Mouse (Mus musculus) limb, embryonic 11.5 days (tissue): ENCODE data around the gene Sap30l. TPM values are rescaled to one million over a fixed set of nuclear protein-coding genes. Genes with fewer than 3 reads are reported as not detected.

ENCODE experiments used
- ATAC-seq: fragments of 200-750 bp; cut with Nextera tagmentation; 2 replicates; pipeline ENCODE4 v1.8.0; 2017; ENCODE audit warnings: low read depth; ENCODE audit not compliant: insufficient number of reproducible peaks, low FRiP score, low TSS enrichment
- DNase-seq: peaks from one replicate; pipeline ENCODE4 v3.0.0-alpha.2; 2015; ENCODE audit warnings: low spot score
- H3K27ac ChIP-seq: fragments of 300-500 bp; sonication (generic); replicated peaks from 2 replicates; pipeline ENCODE4 v1.5.1; 2014; ENCODE audit warnings: low read depth, mild to moderate bottlenecking, low read length
- H3K27me3 ChIP-seq: fragments of 300-500 bp; sonication (generic); 2 replicates; pipeline ENCODE4 v1.6.1; 2014; ENCODE audit warnings: mild to moderate bottlenecking, low read length, mixed read lengths; ENCODE audit not compliant: control insufficient read depth, insufficient read depth
- H3K36me3 ChIP-seq: fragments of 300-500 bp; sonication (generic); 2 replicates; pipeline ENCODE4 v1.6.1; 2014; ENCODE audit warnings: mild to moderate bottlenecking, low read length, moderate library complexity, mixed read lengths; ENCODE audit not compliant: control insufficient read depth, insufficient read depth
- H3K4me1 ChIP-seq: fragments of 300-500 bp; sonication (generic); 2 replicates; pipeline ENCODE4 v1.6.1; 2014; ENCODE audit warnings: low read length, mixed read lengths; ENCODE audit not compliant: control insufficient read depth, insufficient read depth
- H3K4me2 ChIP-seq: fragments of 300-500 bp; sonication (generic); 2 replicates; pipeline ENCODE4 v1.6.1; 2014; ENCODE audit warnings: low read depth, mild to moderate bottlenecking, moderate library complexity; ENCODE audit not compliant: severe bottlenecking
- H3K4me3 ChIP-seq: fragments of 300-500 bp; sonication (generic); 2 replicates; pipeline ENCODE4 v1.5.1; 2014; ENCODE audit warnings: low read depth, low read length
- H3K9ac ChIP-seq: fragments of 300-500 bp; sonication (generic); 2 replicates; pipeline ENCODE4 v1.6.1; 2014; ENCODE audit warnings: mild to moderate bottlenecking, low read length
- H3K9me3 ChIP-seq: fragments of 300-500 bp; sonication (generic); 2 replicates; pipeline ENCODE4 v1.6.1; 2016; ENCODE audit warnings: low read length; ENCODE audit not compliant: control insufficient read depth
- WGBS: fragments of 180-500 bp; shearing (Covaris S2); extraction: QIAGEN DNeasy Blood & Tissue Kit; methylation state at CpG from one replicate; pipeline ENCODE4 v1.1.7; 2014; 5-methylcytosine and 5-hydroxymethylcytosine counted together
- polyA plus RNA-seq: library from polyadenylated mRNA; unstranded; fragments of >200 nt; fragmentation: Nextera tagmentation; extraction: Ambion mirVana; gene quantifications from 2 replicates; pipeline ENCODE4 v1.2.1, GENCODE M21; 2014

Gene Sap30l
- polyA plus RNA-seq, 1 experiment from 2014 or later: 14.1 TPM

- ATAC-seq (no peak), DNase-seq (peak; percentile 73)
- peak overlapping the region; percentile 21 for H3K4me3 ChIP-seq
- H3K27ac ChIP-seq: no peak overlapping the region
- 2% methylated on average over 53 of the region's 53 CpGs for WGBS
- H3K27me3 ChIP-seq: peaks cover 72% of the 10 kb centered on the region
- no peaks in the 10 kb centered on the region for H3K36me3 ChIP-seq
- no peak overlapping the region for H3K9ac ChIP-seq
- H3K4me2 ChIP-seq: peak overlapping the region; percentile 42
- no peaks in the 10 kb centered on the region for H3K9me3 ChIP-seq
- peaks cover 35% of the 10 kb centered on the region for H3K4me1 ChIP-seq
Measured at GRCm38 (mm10) chr11:57828955-57829870, 27.8 kb downstream of the Sap30l start.

DNA sequence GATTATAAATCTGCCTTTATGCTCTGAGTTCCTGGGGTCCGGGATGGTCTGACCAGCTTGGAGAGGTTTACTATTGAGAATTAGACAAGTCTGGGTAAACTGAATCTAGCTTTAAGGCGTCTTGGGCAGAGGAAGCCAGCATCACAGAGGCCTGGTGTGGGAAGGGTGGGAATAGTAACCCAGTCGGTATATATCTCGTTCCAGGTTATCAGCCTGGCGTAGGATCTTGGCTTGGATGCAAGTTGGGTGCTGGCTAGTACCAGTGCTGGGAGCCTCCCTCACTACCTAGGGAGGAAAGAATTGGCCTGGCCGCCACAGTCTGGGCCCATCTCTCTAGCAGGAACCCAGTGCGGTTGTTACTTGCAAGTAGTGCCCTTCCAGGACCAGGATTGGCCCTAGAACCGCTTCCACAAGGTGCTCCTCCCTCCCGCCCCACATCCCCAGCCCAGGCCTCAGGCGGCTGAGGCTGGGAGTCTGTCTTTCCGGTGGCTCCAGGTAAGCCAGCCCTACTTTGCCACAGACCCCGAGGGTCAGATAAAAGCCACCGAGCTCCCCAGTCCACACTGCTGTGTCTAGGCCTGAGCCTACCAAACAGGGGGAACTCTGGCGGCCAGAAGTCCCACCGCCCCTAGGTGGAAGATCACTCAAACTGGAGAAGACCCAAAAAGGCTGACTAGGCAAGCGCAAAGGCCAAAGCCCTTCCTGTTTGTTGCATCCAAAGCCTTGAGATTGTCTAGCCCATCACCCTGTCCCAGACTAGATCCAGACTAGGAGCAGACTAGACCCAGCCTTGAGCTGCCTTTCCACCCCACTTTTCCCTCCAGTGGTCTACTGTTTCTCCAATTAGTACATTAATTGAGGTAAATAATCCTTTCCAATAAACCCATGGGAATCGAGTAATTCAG is 28.7 kb downstream of the Sap30l start:
- no peaks in the 10 kb centered on the region for H3K9me3 ChIP-seq
- H3K27ac ChIP-seq: no peak overlapping the region
- H3K4me3 ChIP-seq: peak overlapping the region; percentile 21
- H3K4me2 ChIP-seq: peak overlapping the region; percentile 42; the same call in 1 of the 2 replicates
- ATAC-seq (no peak), DNase-seq (peak; percentile 64)
- H3K36me3 ChIP-seq: no peaks in the 10 kb centered on the region
- WGBS: 15% methylated on average over 17 of the region's 17 CpGs
- H3K4me1 ChIP-seq: peaks cover 30% of the 10 kb centered on the region
- H3K9ac ChIP-seq: no peak overlapping the region
- H3K27me3 ChIP-seq: peaks cover 79% of the 10 kb centered on the region

DNA sequence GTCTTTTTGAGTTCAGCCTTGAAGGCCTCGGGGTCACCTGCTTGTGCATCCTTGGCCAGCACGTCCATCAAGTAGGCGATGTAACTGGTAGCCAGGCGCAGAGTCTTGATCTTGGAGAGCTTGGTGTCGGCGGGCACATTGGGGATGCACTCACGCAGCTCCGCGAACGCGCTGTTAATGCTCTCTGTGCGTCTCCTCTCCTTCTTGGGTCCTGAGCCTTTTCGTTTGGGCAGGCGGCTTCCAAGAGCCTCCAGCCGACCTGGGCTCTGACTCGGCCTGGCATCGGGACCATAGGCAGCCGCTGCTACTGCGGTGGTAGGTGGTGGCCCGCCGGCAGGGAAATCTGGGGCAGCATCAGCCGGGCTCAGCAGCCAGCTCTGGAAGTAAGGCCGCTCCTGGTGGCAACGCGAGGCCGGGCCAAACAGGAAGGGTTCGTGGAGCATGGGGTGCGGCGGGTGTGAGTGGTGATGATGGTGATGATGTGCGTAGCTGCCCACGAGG is 29.9 kb downstream of the Sap30l start:
- no peak overlapping the region for H3K27ac ChIP-seq
- H3K9me3 ChIP-seq: no peaks in the 10 kb centered on the region
- peaks cover 30% of the 10 kb centered on the region for H3K4me1 ChIP-seq
- peak overlapping the region; percentile 37 for H3K4me2 ChIP-seq
- WGBS: under 1% methylated on average over 31 of the region's 31 CpGs
- peaks cover 91% of the 10 kb centered on the region for H3K27me3 ChIP-seq
- peak overlapping the region; percentile 21 for H3K4me3 ChIP-seq
- DNase-seq: peak; percentile 72
- H3K9ac ChIP-seq: peak overlapping the region; percentile 23; the same call in 1 of the 2 replicates
- no peak for ATAC-seq
- H3K36me3 ChIP-seq: no peaks in the 10 kb centered on the region

GRCm38 (mm10) chr11:57831861-57832260 is 30.4 kb downstream of the Sap30l start:
- H3K4me1 ChIP-seq: peaks cover 32% of the 10 kb centered on the region
- WGBS: 3% methylated on average over 16 of the region's 16 CpGs

DNA sequence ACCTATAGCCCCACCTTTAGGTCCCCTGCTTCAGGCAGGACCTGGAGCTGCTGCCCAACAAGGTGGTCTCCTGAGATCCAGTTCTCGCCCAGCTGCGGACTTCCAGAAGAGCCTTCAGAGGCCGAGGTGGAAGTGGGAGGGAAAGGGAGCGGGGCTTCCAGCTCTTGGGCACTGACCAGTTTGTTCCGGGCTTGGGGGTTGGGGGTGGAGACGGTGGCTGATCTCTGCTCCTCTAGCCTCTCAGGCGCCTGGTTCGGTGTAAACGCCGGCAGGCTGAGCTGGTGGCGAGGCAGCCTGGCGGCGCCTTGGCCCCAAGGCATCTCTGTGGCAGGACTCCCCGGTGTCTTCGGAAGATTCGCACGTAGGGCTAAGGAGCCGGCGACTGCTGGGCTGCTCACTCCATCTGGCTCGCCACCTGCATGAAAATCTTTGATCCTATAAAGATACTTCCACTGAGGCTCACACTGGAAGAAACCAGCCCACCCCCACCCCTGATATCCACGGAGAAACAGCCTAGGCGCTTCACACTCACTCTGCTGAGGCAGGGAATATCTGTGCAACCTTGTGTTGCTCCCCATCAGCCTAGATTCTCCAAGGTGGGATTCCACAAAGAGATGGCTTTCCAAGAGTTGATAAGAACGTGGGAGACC is 31.2 kb downstream of the Sap30l start, which contains the start of gene Hand1:
TSS of gene Hand1 (minus strand) at position 267 of the 650 bp plus-strand sequence.
- Histone ChIP-seq H3K9me3 (no peaks in the 10 kb centered on the region), H3K36me3 (no peaks in the 10 kb centered on the region), H3K4me3 (peak within 1 kb of the TSS; percentile 21), H3K4me2 (peak within 1 kb of the TSS; percentile 37), H3K27ac (no peak within 1 kb of the TSS), H3K4me1 (peaks cover 38% of the 10 kb centered on the region), H3K27me3 (peaks cover 90% of the 10 kb centered on the region), H3K9ac (0 out of 2 replicates have a peak within 1 kb of the TSS, but pooled peaks have one; percentile 23)
- ATAC-seq: no peak
- peak; percentile 60 for DNase-seq
- 2% methylated on average over 23 of the region's 23 CpGs for WGBS

More at GRCm38 (mm10) chr11:57831861-57832260, 30.4 kb downstream of the Sap30l start:
- peak; percentile 61 for DNase-seq
- 0 out of 2 replicates have a peak overlapping the region, but pooled peaks have one; percentile 23 for H3K9ac ChIP-seq
- peak overlapping the region; percentile 21 for H3K4me3 ChIP-seq
- H3K27ac ChIP-seq: no peak overlapping the region
- H3K4me2 ChIP-seq: peak overlapping the region; percentile 37
- no peaks in the 10 kb centered on the region for H3K36me3 ChIP-seq
- peaks cover 90% of the 10 kb centered on the region for H3K27me3 ChIP-seq
- H3K9me3 ChIP-seq: no peaks in the 10 kb centered on the region
- no peak for ATAC-seq

DNA sequence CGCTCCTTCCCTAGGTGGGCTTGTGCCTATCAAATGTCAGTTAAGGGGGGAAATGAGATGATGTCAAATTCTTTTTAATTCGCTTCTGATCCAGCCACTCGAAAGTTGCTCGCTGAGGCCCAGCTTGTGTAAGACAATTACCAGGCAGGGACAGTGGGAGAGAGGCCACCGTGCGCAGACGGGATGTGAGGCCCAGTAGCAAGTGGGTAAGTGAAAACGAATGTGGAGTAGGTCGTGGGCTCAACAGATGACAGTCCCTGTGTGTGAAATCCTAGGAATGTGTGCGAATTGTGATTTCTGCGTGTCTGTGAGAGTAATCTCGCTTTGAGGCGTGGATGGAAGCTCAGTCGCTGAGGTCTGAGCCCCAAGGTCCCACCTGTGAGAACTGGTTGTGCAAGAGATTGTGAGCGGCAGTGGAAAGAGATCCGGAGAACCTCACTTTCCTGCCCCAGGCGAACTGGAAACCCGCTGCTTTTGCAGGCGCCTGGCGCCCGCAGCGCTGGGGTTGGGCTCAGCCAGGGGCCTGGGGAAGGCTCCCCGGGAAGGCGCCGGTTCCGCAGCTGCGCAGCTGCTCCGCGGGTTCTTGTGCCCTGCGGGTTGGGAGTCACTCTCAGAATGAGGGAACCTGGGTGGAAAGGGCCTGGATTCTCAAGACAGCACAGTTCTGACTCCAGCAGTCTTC is 32.0 kb downstream of the Sap30l start:
- H3K4me3 ChIP-seq: no peak overlapping the region
- H3K27ac ChIP-seq: no peak overlapping the region
- H3K4me1 ChIP-seq: peaks cover 34% of the 10 kb centered on the region
- peak overlapping the region; percentile 27; the same call in 1 of the 2 replicates for H3K4me2 ChIP-seq
- no peaks in the 10 kb centered on the region for H3K36me3 ChIP-seq
- H3K27me3 ChIP-seq: peaks cover 89% of the 10 kb centered on the region
- DNase-seq: peak; percentile 62
- ATAC-seq: no peak
- no peak overlapping the region for H3K9ac ChIP-seq
- WGBS: 3% methylated on average over 30 of the region's 30 CpGs
- H3K9me3 ChIP-seq: no peaks in the 10 kb centered on the region

GRCm38 (mm10) chr11:57834031-57834430 is 32.6 kb downstream of the Sap30l start:
- peaks cover 34% of the 10 kb centered on the region for H3K4me1 ChIP-seq
- peaks cover 89% of the 10 kb centered on the region for H3K27me3 ChIP-seq
- no peak overlapping the region for H3K27ac ChIP-seq
- H3K36me3 ChIP-seq: no peaks in the 10 kb centered on the region
- H3K9me3 ChIP-seq: no peaks in the 10 kb centered on the region
- no peak for ATAC-seq
- no peak overlapping the region for H3K9ac ChIP-seq
- DNase-seq: no peak
- H3K4me2 ChIP-seq: no peak overlapping the region
- 19% methylated on average over 6 of the region's 6 CpGs for whole genome bisulfite sequencing
- H3K4me3 ChIP-seq: no peak overlapping the region
